Mouse (Mus musculus) bone marrow, adult 2 months (tissue): Measurements from ENCODE around the gene Gstm2.
A peak's percentile ranks its signal among the peaks of the same experiment; 100 is the strongest.

Source experiments
- CTCF ChIP-seq: fragments of 200-500 bp; IDR thresholded peaks from 2 replicates; pipeline ENCODE4 v1.5.1; 2011; ENCODE audit warnings: low read length, control low read depth; ENCODE audit not compliant: control insufficient read depth, insufficient read depth
- POLR2A ChIP-seq: fragments of 200-500 bp; IDR thresholded peaks from 2 replicates; pipeline ENCODE4 v1.6.1; 2011; ENCODE audit warnings: low read depth, mild to moderate bottlenecking, control low read depth, low read length, borderline replicate concordance; ENCODE audit not compliant: control insufficient read depth

DNA sequence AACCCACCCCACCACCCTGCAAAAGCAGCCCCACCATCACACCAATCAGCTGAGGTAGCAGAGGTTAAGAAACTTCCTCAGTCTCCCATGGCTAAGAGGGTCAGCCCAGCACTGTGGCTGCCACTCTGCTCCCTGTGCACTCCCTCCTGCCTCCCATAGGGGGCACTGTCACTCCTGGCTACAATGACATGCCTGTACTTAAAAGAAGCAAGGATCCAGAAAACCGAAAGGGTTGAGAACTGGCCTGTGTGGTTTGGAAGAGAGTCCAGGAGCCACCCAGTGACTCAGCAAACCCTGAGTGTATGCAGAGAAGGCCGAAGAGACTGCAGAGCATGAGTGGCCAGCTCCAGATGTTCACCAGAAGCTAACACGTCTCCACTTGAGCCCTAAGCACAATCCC lies 46.9 kb downstream of the Gstm2 start:
- peak; percentile 87 for TF ChIP-seq CTCF
- TF ChIP-seq POLR2A = no peak
